Mouse (Mus musculus): ENCODE measurements around the gene Adcy7. TPM values are rescaled to one million over a fixed set of nuclear protein-coding genes. Genes with fewer than 3 reads are reported as not detected.

Adcy7 gene
- total RNA-seq, 2 experiments from 2014 or later = 3.8 to 4.8 TPM

Other genes with a start within 250 kb of the Adcy7 start
- 10 to 100 TPM; 37.3 to 38.9 TPM for gene Cnep1r1, start 153.6 kb upstream of the Adcy7 start, total RNA-seq (2021)
- 10 to 100 TPM; 26.5 to 27.1 TPM for gene Heatr3, start 134.5 kb upstream of the Adcy7 start, total RNA-seq (2021)
- gene Tent4b, start 73.2 kb upstream of the Adcy7 start, total RNA-seq (2021) = 10 to 100 TPM; 36.8 to 44.7 TPM
- gene Brd7, start 89.8 kb downstream of the Adcy7 start, total RNA-seq (2021) = 10 to 100 TPM; 51.1 to 53.5 TPM
- 10 to 100 TPM; 13.0 to 13.8 TPM for gene Nkd1, start 249.0 kb downstream of the Adcy7 start, total RNA-seq (2021)